Mouse (Mus musculus) embryonic facial prominence, embryonic 10.5 days (tissue): ENCODE data around the gene Cela3b. TPM values are rescaled to one million over a fixed set of nuclear protein-coding genes. Genes with fewer than 3 reads are reported as not detected.

ENCODE experiments used
- DNase-seq: peaks from one replicate; pipeline ENCODE4 v3.0.0-alpha.2; 2017; ENCODE audit warnings: low spot score
- H3K27ac ChIP-seq: fragments of 300-500 bp; sonication (generic); replicated peaks from 2 replicates; pipeline ENCODE4 v1.5.1; 2016; ENCODE audit warnings: mild to moderate bottlenecking
- H3K27me3 ChIP-seq: fragments of 300-500 bp; sonication (generic); replicated peaks from 2 replicates; pipeline ENCODE4 v1.6.1; 2016; ENCODE audit warnings: low read depth, mild to moderate bottlenecking; ENCODE audit not compliant: poor library complexity, severe bottlenecking
- H3K36me3 ChIP-seq: fragments of 300-500 bp; sonication (generic); replicated peaks from 2 replicates; pipeline ENCODE4 v1.6.1; 2016; ENCODE audit warnings: mild to moderate bottlenecking, moderate library complexity
- H3K4me1 ChIP-seq: fragments of 300-500 bp; sonication (generic); 2 replicates; pipeline ENCODE4 v1.6.1; 2016
- H3K4me3 ChIP-seq: fragments of 300-500 bp; sonication (generic); 2 replicates; pipeline ENCODE4 v1.5.1; 2016; ENCODE audit warnings: mild to moderate bottlenecking, moderate library complexity
- H3K9me3 ChIP-seq: fragments of 300-500 bp; sonication (generic); 2 replicates; pipeline ENCODE4 v1.6.1; 2016; ENCODE audit warnings: mild to moderate bottlenecking
- WGBS: fragments of 180-500 bp; shearing (Covaris S2); methylation state at CpG from one replicate; pipeline ENCODE4 v1.1.7; 2016; 5-methylcytosine and 5-hydroxymethylcytosine counted together
- polyA plus RNA-seq: library from polyadenylated mRNA; unstranded; fragments of >200 nt; fragmentation: Nextera tagmentation; extraction: Ambion mirVana; gene quantifications from 2 replicates; pipeline ENCODE4 v1.2.1, GENCODE M21; 2016

Gene Cela3b
- polyA plus RNA-seq, 1 experiment from 2014 or later: not detected

DNA sequence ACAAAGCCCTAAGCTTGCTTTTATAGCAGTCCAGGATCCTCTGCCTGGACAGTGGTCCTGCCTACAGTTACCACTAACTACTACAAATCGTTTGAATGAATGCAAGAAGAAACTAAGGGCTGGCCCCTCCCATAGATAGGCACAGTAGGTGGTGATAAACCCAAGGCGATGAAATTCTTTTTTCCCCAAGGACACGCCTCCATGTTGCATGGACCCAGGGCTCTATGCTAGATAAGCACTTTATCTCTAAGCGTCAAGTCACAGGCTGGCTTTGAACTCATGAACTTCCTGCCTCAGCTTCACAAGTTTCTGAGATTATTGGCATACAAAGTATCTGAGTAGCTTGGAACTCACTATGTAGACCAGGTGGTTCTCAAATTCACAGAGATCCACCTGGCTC, 27.0 kb upstream of the Cela3b start:
- H3K9me3 ChIP-seq: no peaks in the 10 kb centered on the region
- no peak overlapping the region for H3K27ac ChIP-seq
- WGBS: 83% methylated on average over 4 of the region's 4 CpGs
- no peak overlapping the region for H3K4me3 ChIP-seq
- DNase-seq: no peak
- no peaks in the 10 kb centered on the region for H3K27me3 ChIP-seq
- H3K4me1 ChIP-seq: peaks cover 37% of the 10 kb centered on the region
- H3K36me3 ChIP-seq: no peaks in the 10 kb centered on the region

DNA sequence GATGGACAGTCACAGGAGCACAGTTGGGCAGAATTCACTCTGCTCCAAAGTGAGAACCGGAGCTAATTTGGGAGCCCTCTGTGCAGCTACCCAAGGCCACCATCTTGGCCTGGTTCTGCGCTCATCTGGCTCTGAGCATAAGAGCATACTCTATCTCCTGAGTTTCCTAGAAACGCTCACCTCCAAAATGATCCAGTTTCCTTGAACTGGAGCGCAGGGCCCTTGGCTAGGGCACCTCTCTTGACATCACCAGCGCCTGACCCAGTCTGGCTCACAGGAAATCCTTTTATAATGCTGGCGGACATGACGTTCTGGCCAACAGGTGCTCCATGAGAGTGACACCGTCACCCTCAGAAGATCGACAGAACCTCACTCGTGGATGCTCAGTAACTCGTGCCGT, 26.2 kb upstream of the Cela3b start:
- no peak for DNase-seq
- Histone ChIP-seq H3K4me3 (no peak overlapping the region), H3K36me3 (no peaks in the 10 kb centered on the region), H3K9me3 (no peaks in the 10 kb centered on the region), H3K4me1 (peaks cover 32% of the 10 kb centered on the region), H3K27me3 (no peaks in the 10 kb centered on the region), H3K27ac (no peak overlapping the region)
- 87% methylated on average over 12 of the region's 12 CpGs for WGBS

DNA sequence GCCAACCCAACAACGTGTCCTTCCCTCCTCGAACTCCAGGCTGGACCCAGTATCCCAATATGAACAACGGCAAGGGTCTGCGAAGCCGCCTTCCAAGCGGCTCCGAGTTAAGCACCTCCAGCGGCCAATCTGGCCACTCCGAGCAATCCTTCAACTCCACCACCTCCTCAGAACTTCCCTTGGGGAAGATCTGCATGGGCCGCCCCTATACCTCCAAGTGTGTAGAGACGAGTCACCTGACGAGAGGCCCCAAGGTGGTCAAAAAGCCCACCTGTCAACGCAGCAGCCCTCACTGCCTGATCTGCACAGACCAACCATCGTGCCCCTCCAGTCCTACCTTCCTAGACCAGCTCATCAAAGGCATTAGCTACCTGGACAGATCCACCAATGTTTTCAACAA, 24.2 kb upstream of the Cela3b start:
- no peak overlapping the region for H3K4me3 ChIP-seq
- no peak for DNase-seq
- no peaks in the 10 kb centered on the region for H3K27me3 ChIP-seq
- H3K36me3 ChIP-seq: no peaks in the 10 kb centered on the region
- H3K4me1 ChIP-seq: peaks cover 19% of the 10 kb centered on the region
- no peak overlapping the region for H3K27ac ChIP-seq
- no peaks in the 10 kb centered on the region for H3K9me3 ChIP-seq
- WGBS: 89% methylated on average over 14 of the region's 14 CpGs

DNA sequence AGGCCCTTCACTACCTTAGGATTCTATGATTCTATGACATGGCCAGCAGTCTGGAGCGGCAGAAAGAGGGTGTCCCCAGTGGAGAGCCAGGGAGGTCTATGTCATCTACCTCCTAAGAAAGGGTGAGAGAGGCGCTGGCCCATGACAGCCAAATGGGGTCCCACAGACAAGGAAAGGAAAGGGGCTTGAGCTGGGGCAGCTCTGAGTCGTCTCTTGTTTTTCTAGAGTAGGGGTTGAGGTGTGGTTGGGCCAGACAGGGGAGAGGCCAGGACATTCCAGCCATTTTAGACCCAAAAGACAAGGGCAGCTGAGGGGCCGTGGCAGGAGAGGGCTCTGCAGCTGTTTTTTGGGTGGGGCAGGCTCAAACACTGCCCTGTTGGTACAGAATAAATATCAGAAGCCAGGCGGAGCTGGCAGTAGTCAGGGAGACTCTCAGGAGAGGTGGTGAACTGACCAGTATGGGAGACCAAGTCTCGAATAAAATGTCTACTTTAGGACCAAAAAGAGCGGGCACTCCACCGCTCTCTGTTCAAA, 23.0 kb upstream of the Cela3b start, which contains the start of gene 1700013G24Rik:
1700013G24Rik (plus strand) TSS at position 51 of the 534 bp plus-strand sequence.
- DNase-seq: no peak
- 82% methylated on average over 8 of the region's 8 CpGs for WGBS
- no peaks in the 10 kb centered on the region for H3K9me3 ChIP-seq
- peaks cover 17% of the 10 kb centered on the region for H3K4me1 ChIP-seq
- no peaks in the 10 kb centered on the region for H3K27me3 ChIP-seq
- H3K4me3 ChIP-seq: no peak within 1 kb of the TSS
- no peaks in the 10 kb centered on the region for H3K36me3 ChIP-seq
- no peak within 1 kb of the TSS for H3K27ac ChIP-seq

GRCm38 (mm10) chr4:137452190-137452589, 21.9 kb upstream of the Cela3b start:
- Histone ChIP-seq H3K4me1 (peaks cover 21% of the 10 kb centered on the region), H3K9me3 (no peaks in the 10 kb centered on the region), H3K27ac (no peak overlapping the region), H3K4me3 (no peak overlapping the region), H3K36me3 (no peaks in the 10 kb centered on the region), H3K27me3 (no peaks in the 10 kb centered on the region)
- 90% methylated on average over 6 of the region's 6 CpGs for WGBS
- DNase-seq: no peak

DNA sequence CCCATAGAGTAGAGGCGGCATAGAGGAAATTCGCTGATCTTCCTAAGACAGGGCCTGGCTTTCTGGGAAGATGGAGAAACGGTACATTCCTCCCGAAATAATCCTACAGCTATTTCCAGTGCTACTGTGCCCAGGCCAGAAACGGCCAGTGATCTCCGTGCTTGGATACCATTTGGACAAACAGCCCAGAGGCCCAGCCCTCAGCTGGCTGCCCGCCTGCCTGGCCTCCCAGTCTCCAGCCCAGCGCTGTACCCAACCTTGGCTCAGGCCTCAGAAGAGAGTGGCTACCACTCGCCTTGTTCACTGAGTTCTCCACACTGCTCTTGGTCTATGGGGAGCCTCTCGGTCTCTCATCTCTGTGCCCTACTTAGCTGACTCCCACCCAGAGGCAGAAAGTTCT, 19.4 kb upstream of the Cela3b start:
- Histone ChIP-seq H3K27ac (no peak overlapping the region; the same call in 1 of the 2 replicates), H3K4me1 (peaks cover 21% of the 10 kb centered on the region), H3K4me3 (no peak overlapping the region), H3K27me3 (no peaks in the 10 kb centered on the region), H3K9me3 (no peaks in the 10 kb centered on the region), H3K36me3 (no peaks in the 10 kb centered on the region)
- no peak for DNase-seq
- WGBS: 85% methylated on average over 10 of the region's 10 CpGs

DNA sequence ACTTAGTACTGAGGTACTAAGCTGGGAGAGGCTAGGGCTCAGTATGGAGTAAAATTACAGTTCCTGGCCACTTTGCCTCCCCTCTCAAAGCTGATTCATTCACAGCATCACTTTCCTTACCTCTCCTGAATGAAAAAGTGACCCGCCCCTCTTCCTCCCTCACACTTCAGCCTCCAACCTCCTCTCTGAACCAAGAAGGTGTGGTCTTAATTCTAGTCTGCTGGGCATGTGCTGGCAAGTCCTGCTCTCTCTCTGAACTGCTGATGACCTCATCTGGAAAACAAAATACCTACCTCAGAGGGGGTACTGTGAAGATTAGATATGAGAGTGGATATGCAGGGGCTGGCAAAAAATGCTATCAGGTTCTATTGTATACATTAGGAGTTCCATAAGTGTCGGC, 18.8 kb upstream of the Cela3b start:
- 72% methylated on average over 2 of the region's 2 CpGs for whole genome bisulfite sequencing
- H3K27ac ChIP-seq: no peak overlapping the region
- H3K36me3 ChIP-seq: no peaks in the 10 kb centered on the region
- H3K9me3 ChIP-seq: no peaks in the 10 kb centered on the region
- H3K4me1 ChIP-seq: peaks cover 21% of the 10 kb centered on the region
- no peaks in the 10 kb centered on the region for H3K27me3 ChIP-seq
- H3K4me3 ChIP-seq: no peak overlapping the region
- DNase-seq: no peak

DNA sequence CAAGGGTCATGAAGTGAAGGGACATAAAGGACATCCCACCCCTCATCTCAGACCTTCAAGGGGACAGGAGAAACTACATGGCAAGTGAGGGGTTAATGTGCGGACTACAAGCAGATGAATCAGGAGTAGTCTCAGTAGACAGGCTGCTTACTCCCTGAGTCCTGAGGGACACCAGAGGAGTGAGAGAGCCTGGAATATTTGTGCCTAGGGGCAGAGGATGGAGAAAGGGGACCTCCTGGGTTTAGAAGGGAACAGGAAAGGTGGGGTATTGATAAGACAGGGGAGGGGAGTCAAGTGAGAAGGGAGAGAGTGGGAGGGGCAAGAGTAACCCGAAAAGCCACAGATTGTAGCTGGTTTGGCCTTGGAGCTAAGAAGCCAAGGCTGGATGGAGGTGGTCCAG, 18.3 kb upstream of the Cela3b start:
- H3K4me1 ChIP-seq: peaks cover 19% of the 10 kb centered on the region
- DNase-seq: no peak
- WGBS: 59% methylated on average over 2 of the region's 2 CpGs
- no peak overlapping the region for H3K4me3 ChIP-seq
- no peaks in the 10 kb centered on the region for H3K36me3 ChIP-seq
- no peaks in the 10 kb centered on the region for H3K27me3 ChIP-seq
- H3K27ac ChIP-seq: no peak overlapping the region
- H3K9me3 ChIP-seq: no peaks in the 10 kb centered on the region

DNA sequence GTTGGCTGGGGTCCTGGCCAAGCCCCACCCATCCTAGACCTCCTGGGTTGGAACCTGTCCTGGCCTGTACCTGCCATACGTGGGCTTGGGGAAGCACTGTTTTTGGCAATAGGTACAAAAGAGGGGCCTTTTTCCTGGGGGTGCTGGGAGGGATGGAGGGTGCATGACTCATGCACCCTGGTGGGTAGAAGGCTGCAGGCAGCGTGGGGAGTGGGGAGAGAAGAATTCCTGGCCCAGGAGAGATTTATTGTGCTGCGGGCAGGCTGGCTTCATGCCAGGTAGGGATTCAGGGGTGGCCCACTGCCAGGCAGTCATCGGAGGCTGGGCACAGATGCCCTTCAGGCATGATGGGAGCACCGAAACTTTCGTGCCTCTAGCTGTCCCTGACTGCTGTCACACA, 17.9 kb upstream of the Cela3b start:
- no peak for DNase-seq
- Histone ChIP-seq H3K27ac (no peak overlapping the region), H3K27me3 (no peaks in the 10 kb centered on the region), H3K4me1 (peaks cover 17% of the 10 kb centered on the region), H3K4me3 (no peak overlapping the region), H3K9me3 (no peaks in the 10 kb centered on the region), H3K36me3 (no peaks in the 10 kb centered on the region)
- WGBS: 62% methylated on average over 6 of the region's 6 CpGs

DNA sequence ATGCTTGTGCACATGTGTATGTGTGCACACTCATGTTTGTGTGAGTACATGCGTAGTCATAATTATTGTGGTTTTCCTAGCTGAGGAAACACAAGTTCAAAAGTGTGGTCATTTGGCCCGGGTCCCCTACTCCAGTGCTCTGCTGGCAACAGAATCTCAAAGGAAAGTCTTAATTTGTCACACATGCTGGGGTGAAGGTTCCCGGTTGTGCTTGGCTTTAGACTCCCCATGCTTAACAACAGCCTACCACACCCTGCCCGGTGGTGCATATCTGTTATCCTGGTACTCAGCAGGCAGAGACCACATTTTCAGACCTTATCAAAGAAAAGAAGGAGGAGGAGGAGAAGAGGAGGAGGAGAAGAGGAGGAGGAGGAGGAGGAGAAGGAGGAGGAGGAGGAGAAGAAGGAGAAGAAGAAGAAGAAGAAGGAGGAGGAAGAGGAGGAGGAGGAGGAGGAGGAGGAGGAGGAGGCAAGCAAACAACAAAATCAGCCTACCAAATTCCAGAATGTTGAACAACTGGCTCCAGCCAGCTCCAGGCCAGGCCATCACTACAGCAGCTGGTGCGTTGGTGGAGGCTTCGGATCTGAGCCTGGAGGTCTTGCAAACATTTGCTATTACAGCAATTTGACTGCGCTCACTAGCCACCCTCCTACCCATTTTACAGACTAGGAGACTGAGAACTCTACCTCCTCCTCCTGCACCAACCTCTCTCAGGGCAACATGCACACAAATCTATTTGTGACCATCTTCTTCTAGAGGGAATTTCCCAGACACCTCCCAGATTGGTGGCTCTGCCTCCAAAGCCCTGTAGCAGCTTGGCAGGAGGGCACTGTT, 17.2 kb upstream of the Cela3b start:
- Histone ChIP-seq H3K4me3 (no peak overlapping the region), H3K27me3 (no peaks in the 10 kb centered on the region), H3K27ac (no peak overlapping the region), H3K9me3 (no peaks in the 10 kb centered on the region), H3K4me1 (peaks cover 14% of the 10 kb centered on the region), H3K36me3 (no peaks in the 10 kb centered on the region)
- 62% methylated on average over 7 of the region's 7 CpGs for WGBS
- DNase-seq: no peak

- H3K9me3 ChIP-seq: no peaks in the 10 kb centered on the region
- H3K4me1 ChIP-seq: peaks cover 14% of the 10 kb centered on the region
- H3K4me3 ChIP-seq: no peak overlapping the region
- no peaks in the 10 kb centered on the region for H3K36me3 ChIP-seq
- WGBS: 91% methylated on average over 4 of the region's 4 CpGs
- DNase-seq: no peak
- no peaks in the 10 kb centered on the region for H3K27me3 ChIP-seq
- no peak overlapping the region for H3K27ac ChIP-seq
These were observed 15.5 kb upstream of the Cela3b start for GRCm38 (mm10) chr4:137445881-137446280.

DNA sequence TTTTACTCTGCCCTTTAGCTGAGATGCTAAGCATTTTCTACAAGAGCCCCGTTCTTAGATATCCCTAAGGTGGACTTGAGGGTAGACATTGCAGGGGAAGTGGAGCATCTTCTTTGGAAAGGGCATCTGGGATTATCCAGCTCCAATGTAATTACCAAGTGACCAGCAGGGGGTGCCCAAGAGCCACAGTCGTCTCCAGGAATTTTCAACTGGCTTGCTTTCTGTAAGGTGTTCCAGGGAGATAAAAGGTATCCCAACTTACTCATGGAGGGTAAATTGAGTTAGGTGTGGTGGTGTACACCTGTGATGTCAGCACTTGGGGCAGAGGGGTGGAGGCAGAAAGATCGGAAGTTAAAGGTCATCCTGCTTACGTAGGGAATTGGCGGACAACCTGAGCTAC, 13.3 kb upstream of the Cela3b start:
- Histone ChIP-seq H3K4me1 (peaks cover 10% of the 10 kb centered on the region), H3K27me3 (no peaks in the 10 kb centered on the region), H3K9me3 (no peaks in the 10 kb centered on the region), H3K36me3 (no peaks in the 10 kb centered on the region), H3K27ac (no peak overlapping the region), H3K4me3 (no peak overlapping the region; the same call in 1 of the 2 replicates)
- peak; percentile 79 for DNase-seq
- WGBS: 24% methylated on average over 5 of the region's 5 CpGs

DNA sequence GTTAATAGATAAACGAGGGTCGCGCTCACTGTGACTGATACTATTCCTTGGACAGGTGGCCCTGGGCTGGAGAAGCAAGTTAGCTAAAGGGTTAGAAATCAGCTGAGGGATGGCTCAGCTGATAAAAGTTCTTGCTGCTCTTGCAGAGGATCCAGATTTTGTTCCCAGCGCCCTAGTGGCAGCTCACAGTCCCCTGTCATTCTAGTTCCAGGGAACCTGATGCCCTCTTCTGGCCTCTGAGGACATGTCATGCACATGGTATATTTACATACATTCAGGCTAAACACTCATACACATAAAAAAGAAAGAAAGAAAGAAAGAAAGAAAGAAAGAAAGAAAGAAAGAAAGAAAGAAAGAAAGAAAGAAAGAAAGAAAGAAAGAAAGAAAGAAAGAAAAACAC, 11.0 kb upstream of the Cela3b start:
- H3K36me3 ChIP-seq: no peaks in the 10 kb centered on the region
- H3K4me1 ChIP-seq: 0 out of 2 replicates have a peak, but pooled peaks cover 2% of the 10 kb centered on the region
- no peak overlapping the region for H3K4me3 ChIP-seq
- 79% methylated on average over 4 of the region's 4 CpGs for WGBS
- H3K27ac ChIP-seq: no peak overlapping the region
- H3K9me3 ChIP-seq: no peaks in the 10 kb centered on the region
- DNase-seq: no peak
- H3K27me3 ChIP-seq: no peaks in the 10 kb centered on the region
